Mouse (Mus musculus) forebrain, embryonic 16.5 days (tissue): ENCODE results near the gene Far1. TPM values are rescaled to one million over a fixed set of nuclear protein-coding genes. Genes with fewer than 3 reads are reported as not detected.
A peak's percentile ranks its signal among the peaks of the same experiment; 100 is the strongest.

Experiments
- ATAC-seq: fragments of 200-750 bp; cut with Nextera tagmentation; 2 replicates; pipeline ENCODE4 v1.8.0; 2017; ENCODE audit warnings: mild to moderate bottlenecking, moderate library complexity
- H3K27ac ChIP-seq: fragments of 300-500 bp; sonication (generic); 2 replicates; pipeline ENCODE4 v1.5.1; 2014; ENCODE audit warnings: low read length, control low read depth
- H3K27me3 ChIP-seq: fragments of 300-500 bp; sonication (generic); replicated peaks from 2 replicates; pipeline ENCODE4 v1.6.1; 2014; ENCODE audit warnings: low read length; ENCODE audit not compliant: control insufficient read depth, insufficient read depth
- H3K36me3 ChIP-seq: fragments of 300-500 bp; sonication (generic); 2 replicates; pipeline ENCODE4 v1.6.1; 2014; ENCODE audit not compliant: control insufficient read depth, insufficient read depth
- H3K4me1 ChIP-seq: fragments of 300-500 bp; sonication (generic); replicated peaks from 2 replicates; pipeline ENCODE4 v1.6.1; 2014; ENCODE audit warnings: low read length; ENCODE audit not compliant: control insufficient read depth, insufficient read depth
- H3K4me2 ChIP-seq: fragments of 300-500 bp; sonication (generic); 2 replicates; pipeline ENCODE4 v1.6.1; 2014; ENCODE audit warnings: mild to moderate bottlenecking, low read length, control low read depth
- H3K4me3 ChIP-seq: fragments of 300-500 bp; sonication (generic); replicated peaks from 2 replicates; pipeline ENCODE4 v1.5.1; 2014; ENCODE audit warnings: mild to moderate bottlenecking, low read length, control low read depth
- H3K9ac ChIP-seq: fragments of 300-500 bp; sonication (generic); replicated peaks from 2 replicates; pipeline ENCODE4 v1.6.1; 2014; ENCODE audit warnings: low read depth, low read length, control low read depth
- H3K9me3 ChIP-seq: fragments of 300-500 bp; sonication (generic); 2 replicates; pipeline ENCODE4 v1.6.1; 2016; ENCODE audit warnings: low read length; ENCODE audit not compliant: control insufficient read depth
- WGBS: fragments of 180-500 bp; shearing (Covaris S2); extraction: QIAGEN DNeasy Blood & Tissue Kit; methylation state at CpG from one replicate; pipeline ENCODE4 v1.1.7; 2014; 5-methylcytosine and 5-hydroxymethylcytosine counted together
- polyA plus RNA-seq: library from polyadenylated mRNA; unstranded; fragments of >200 nt; fragmentation: Nextera tagmentation; extraction: Ambion mirVana; gene quantifications from 2 replicates; pipeline ENCODE4 v1.2.1, GENCODE M21; 2015

Gene Far1
- polyA plus RNA-seq, 1 experiment from 2014 or later = 74.3 TPM

DNA sequence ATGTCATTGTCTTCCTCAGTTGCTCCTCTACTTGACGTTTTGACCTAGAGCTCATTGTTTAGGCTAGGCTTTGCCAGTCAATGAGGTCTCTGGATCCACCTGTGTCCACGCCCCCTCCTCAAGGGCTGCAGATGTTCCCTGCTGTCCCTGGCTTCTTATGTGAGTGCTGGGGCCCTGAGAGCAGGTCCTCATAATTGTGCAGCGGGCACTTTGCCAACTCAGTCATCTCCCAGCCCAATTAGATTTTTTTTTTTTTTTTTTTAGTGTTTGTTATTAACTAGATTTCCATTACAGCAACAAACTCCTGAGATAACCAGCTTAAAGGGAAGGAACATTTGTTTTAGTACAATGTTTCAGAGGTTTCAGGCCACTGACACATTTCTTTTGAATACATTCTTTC lies 5.8 kb upstream of the Far1 start:
- Histone ChIP-seq H3K4me3 (no peak overlapping the region), H3K36me3 (no peaks in the 10 kb centered on the region), H3K9ac (no peak overlapping the region), H3K4me2 (no peak overlapping the region), H3K9me3 (no peaks in the 10 kb centered on the region), H3K4me1 (peaks cover 3% of the 10 kb centered on the region), H3K27me3 (no peaks in the 10 kb centered on the region), H3K27ac (no peak overlapping the region)
- WGBS = 49% methylated on average over 3 of the region's 3 CpGs
- ATAC-seq = no peak

DNA sequence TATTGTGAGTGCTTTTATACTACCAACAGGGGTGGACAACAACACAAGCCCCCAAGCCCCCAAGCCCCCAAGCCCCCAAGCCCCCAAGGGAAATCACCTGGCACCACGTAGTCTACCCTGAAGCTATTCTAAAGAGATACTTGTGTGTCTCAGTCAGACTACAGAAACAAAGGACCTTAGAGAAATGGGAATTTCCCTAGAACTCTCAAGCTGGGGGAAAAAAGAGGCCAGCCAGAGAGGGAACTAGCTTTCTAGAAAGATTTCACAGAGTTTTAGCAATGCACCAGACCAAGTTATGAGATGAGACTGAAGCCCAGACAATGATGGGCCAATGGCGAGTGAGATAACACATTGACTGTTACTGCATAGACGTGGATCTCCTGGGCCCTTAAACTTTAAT lies 2.2 kb upstream of the Far1 start:
- Histone ChIP-seq H3K36me3 (no peaks in the 10 kb centered on the region), H3K9me3 (no peaks in the 10 kb centered on the region), H3K27ac (no peak overlapping the region), H3K4me3 (no peak overlapping the region), H3K4me1 (peaks cover 18% of the 10 kb centered on the region), H3K27me3 (no peaks in the 10 kb centered on the region), H3K4me2 (no peak overlapping the region), H3K9ac (no peak overlapping the region)
- no peak for ATAC-seq
- WGBS = 82% methylated on average over 3 of the region's 3 CpGs

DNA sequence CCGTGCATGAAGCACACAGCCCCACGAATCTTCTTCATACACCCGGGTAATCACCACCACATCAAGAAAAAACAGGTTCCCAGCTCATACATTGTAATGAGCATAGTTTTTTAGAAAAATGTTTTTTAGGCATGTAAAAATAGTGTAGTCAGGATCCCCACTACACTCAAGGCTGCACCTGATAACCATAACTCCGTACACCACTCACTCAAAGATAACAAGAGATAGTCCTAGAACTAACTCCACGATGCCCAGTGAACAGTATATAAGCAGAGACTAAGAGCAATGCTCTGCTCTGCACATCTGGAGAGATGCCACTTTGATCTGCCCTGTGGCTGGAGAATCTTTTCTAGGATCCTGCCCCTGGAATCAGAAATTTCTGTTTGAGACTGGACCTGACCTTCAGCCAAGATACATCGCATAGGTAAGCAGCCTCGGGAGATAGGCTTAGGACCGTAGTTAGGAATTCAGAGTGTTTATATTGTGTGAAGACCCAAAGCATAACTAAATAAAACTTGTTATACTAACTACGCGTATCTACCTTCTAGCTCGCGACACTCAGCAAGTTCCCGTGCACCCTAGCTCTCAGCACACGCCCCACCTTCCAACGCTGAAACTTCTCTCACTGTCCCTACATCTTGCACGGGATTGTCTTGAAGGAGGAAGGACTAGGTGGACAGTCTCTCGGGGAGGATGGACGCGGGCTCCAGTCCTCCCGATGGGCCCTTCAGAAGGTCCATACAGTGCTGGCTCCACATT lies 928 bp upstream of the Far1 start:
- Histone ChIP-seq H3K9ac (peak overlapping the region; percentile 73), H3K36me3 (no peaks in the 10 kb centered on the region), H3K9me3 (no peaks in the 10 kb centered on the region), H3K4me2 (peak overlapping the region; percentile 89), H3K4me1 (peaks cover 18% of the 10 kb centered on the region), H3K4me3 (peak overlapping the region; percentile 97), H3K27me3 (no peaks in the 10 kb centered on the region), H3K27ac (peak overlapping the region; percentile 26)
- WGBS = 17% methylated on average over 20 of the region's 20 CpGs
- no peak for ATAC-seq

DNA sequence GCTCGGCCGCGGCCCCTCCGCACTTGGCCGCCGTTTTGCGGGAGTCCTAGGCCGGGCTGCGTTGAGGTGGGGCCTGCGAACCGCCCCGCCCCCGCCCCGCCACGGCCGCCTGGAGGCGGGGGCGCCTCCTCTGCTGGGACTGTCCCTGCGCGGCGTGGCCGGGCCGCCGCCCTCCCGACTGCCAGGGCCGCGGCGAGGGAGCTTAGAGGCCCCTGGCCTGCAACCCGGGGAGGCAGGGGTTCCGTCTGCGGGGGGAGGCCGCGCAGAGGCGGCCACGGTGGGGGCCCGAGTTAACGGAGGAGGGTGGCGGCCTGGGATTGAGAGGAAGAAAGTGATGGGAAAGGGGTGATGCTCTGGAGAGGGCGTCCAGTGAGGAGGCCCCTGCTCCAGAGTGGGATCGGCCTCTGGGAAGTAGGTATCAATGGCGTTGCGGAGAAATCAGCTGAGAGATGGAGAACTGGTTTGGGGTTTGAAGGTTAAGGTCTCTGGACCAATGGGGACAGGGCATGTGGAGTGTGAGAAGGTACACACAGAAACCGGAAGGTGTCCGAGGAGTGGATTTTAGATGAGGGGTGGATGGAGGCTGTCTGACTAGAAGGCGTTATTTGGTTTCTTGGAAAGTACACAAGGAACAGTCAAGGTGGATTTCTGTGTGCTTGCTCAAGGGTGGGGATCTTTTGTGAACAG lies 472 bp downstream of the Far1 start:
- Histone ChIP-seq H3K36me3 (no peaks in the 10 kb centered on the region), H3K4me1 (peaks cover 18% of the 10 kb centered on the region), H3K27me3 (no peaks in the 10 kb centered on the region), H3K4me3 (peak overlapping the region; percentile 97), H3K4me2 (peak overlapping the region; percentile 92), H3K9me3 (no peaks in the 10 kb centered on the region), H3K27ac (peak overlapping the region; percentile 87), H3K9ac (peak overlapping the region; percentile 94)
- under 1% methylated on average over 32 of the region's 45 CpGs for WGBS
- ATAC-seq = peak; percentile 69

GRCm38 (mm10) chr7:113515831-113516230 lies 2.2 kb downstream of the Far1 start:
- no peaks in the 10 kb centered on the region for H3K9me3 ChIP-seq
- H3K36me3 ChIP-seq = no peaks in the 10 kb centered on the region
- 89% methylated on average over 4 of the region's 4 CpGs for WGBS
- H3K9ac ChIP-seq = no peak overlapping the region
- no peak overlapping the region for H3K27ac ChIP-seq
- ATAC-seq = no peak
- H3K27me3 ChIP-seq = no peaks in the 10 kb centered on the region
- no peak overlapping the region for H3K4me3 ChIP-seq
- peaks cover 18% of the 10 kb centered on the region for H3K4me1 ChIP-seq
- H3K4me2 ChIP-seq = no peak overlapping the region

- Histone ChIP-seq H3K9ac (no peak overlapping the region), H3K27me3 (no peaks in the 10 kb centered on the region), H3K27ac (no peak overlapping the region), H3K4me2 (no peak overlapping the region), H3K9me3 (no peaks in the 10 kb centered on the region), H3K4me3 (no peak overlapping the region), H3K36me3 (no peaks in the 10 kb centered on the region), H3K4me1 (peaks cover 14% of the 10 kb centered on the region)
- 74% methylated on average over 3 of the region's 3 CpGs for WGBS
- ATAC-seq = no peak
These were observed 4.8 kb downstream of the Far1 start for GRCm38 (mm10) chr7:113518419-113518818.

- no peaks in the 10 kb centered on the region for H3K9me3 ChIP-seq
- no peaks in the 10 kb centered on the region for H3K27me3 ChIP-seq
- H3K4me1 ChIP-seq = peaks cover 14% of the 10 kb centered on the region
- H3K4me3 ChIP-seq = no peak overlapping the region
- ATAC-seq = no peak
- no peaks in the 10 kb centered on the region for H3K36me3 ChIP-seq
- H3K9ac ChIP-seq = no peak overlapping the region
- H3K27ac ChIP-seq = no peak overlapping the region
- 82% methylated on average over 2 of the region's 2 CpGs for WGBS
- H3K4me2 ChIP-seq = no peak overlapping the region
These were observed 5.3 kb downstream of the Far1 start for GRCm38 (mm10) chr7:113518961-113519360.

- H3K4me3 ChIP-seq = no peak overlapping the region
- peaks cover 5% of the 10 kb centered on the region; the same call in 1 of the 2 replicates for H3K36me3 ChIP-seq
- H3K4me2 ChIP-seq = no peak overlapping the region
- H3K4me1 ChIP-seq = no peaks in the 10 kb centered on the region
- WGBS = 45% methylated on average over 1 of the region's 1 CpGs
- H3K9me3 ChIP-seq = no peaks in the 10 kb centered on the region
- no peak overlapping the region for H3K9ac ChIP-seq
- H3K27me3 ChIP-seq = no peaks in the 10 kb centered on the region
- no peak for ATAC-seq
- H3K27ac ChIP-seq = no peak overlapping the region
These were observed 29.5 kb downstream of the Far1 start for GRCm38 (mm10) chr7:113543158-113543557.

DNA sequence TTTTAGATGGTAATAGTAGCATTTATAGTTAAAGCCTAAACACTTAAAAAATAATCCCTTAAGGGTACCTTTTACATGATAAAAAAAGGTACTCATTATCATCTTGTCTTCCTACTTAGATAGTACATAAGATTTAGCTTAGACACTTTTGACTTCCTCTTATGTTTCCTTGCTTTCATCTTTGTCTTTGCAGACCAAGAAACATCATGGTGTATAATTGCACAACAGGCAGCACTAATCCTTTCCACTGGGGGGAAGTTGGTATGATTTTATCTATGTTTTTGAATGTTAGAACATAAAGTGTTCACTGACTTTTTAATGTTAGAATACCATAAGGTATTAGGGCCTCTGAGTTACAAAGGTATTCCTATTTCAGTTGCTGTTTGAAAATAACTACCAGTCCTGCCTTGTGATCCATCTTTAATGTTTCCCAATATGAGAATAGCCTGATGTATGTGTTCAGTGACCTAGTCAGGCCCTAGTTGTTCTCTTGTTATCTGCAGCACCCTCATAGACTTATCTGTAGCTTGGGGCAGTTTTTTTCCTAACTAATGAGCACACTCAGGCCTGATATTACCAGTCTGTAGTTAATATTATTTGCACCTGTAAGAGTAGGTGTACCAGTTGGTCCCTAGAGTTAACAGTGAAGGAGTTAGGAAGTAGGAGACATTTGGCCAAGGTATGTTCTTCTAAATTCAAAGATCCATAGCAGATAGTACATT lies 38.3 kb downstream of the Far1 start:
- Histone ChIP-seq H3K9ac (no peak overlapping the region), H3K27ac (no peak overlapping the region), H3K9me3 (no peaks in the 10 kb centered on the region), H3K27me3 (no peaks in the 10 kb centered on the region), H3K36me3 (peaks cover 5% of the 10 kb centered on the region; the same call in 1 of the 2 replicates), H3K4me2 (no peak overlapping the region), H3K4me1 (no peaks in the 10 kb centered on the region), H3K4me3 (no peak overlapping the region)
- no peak for ATAC-seq
